Mouse (Mus musculus): Measurements from ENCODE around the gene Bag1.
A peak's percentile ranks its signal among the peaks of the same experiment; 100 is the strongest.
"Not testable (repeated sequence)": the region's sequence is repeated elsewhere in the genome, so short reads cannot be mapped to it uniquely, and the experiment has no call there.

Gene Bag1

DNA sequence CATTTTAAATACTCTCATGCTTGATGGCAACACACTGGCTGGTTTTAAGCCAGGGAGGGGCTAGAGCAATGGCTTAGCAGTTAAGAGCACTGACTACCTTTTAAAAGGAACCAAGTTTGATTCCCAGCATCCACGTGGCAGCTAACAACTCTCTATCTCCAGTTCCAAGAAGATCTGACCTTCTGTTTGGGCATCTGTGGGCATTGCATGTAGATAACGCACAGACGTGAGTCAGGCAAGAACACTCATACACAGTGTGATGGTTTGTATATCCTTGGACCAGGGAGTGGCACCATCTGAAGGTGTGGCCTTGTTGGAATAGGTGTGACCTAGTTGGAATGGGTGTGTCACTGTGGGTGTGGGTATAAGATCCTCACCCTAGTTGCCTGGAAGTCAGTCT, 13.7 kb downstream of the Bag1 start:
- not testable (repeated sequence) for DNase-seq

DNA sequence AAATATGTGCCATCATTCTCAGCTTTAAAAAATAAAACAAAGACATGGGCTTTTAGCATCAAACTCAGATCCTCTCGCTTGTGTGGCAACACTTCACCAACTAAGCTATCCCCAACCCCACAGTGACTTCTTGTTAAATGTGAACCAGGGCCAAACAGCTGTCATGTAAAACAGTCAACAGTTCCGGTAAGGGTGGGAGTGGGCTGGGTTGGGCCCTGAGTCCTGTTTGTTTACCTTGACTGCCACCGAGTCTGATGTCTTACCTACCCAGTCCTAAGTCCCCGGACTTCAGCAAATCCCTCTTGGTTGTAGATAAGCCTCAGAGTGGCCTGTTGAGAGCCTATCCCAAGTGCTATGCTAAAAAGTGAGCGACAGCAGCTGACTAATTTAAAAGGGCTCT, 14.4 kb downstream of the Bag1 start:
- DNase-seq = no peak

DNA sequence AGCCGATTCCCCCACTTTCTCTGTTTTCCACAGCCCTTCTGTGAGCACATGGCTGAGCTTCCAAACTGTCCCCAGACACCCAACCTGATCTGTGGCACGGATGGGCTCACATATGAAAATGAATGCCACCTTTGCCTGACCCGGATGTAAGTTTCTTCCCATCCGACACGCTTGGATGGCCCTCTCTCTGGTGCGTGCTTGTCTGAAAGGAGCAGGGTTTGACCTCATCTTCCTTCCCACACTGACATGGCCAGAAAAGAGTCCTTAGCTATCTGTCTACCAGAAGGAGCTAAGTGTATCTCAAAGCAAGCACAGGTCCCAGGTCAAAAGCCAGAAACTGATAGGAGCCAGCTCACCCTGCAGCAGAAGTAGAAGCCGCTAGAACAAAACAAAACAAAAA, 19.0 kb downstream of the Bag1 start:
- no peak for DNase-seq

DNA sequence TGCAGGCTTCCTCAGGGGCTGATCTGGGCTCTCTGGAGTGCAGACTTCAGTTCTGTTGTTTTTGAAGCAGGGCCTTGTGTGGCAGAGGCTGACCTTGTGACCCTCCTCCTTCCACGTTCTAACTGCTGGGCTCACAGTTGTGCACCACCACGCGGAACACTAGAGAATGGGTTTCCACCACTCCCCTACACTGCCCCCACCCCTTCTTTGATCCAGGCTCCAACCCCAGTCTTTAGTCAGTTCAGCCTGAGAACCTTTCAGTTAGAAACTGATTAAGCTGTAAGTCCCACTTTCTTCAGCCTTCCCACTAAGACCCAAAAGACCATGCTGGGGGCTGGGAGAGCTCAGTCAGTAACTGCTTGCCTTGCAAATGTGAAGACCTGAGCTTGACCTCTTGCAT, 22.5 kb downstream of the Bag1 start:
- DNase-seq = no peak

DNA sequence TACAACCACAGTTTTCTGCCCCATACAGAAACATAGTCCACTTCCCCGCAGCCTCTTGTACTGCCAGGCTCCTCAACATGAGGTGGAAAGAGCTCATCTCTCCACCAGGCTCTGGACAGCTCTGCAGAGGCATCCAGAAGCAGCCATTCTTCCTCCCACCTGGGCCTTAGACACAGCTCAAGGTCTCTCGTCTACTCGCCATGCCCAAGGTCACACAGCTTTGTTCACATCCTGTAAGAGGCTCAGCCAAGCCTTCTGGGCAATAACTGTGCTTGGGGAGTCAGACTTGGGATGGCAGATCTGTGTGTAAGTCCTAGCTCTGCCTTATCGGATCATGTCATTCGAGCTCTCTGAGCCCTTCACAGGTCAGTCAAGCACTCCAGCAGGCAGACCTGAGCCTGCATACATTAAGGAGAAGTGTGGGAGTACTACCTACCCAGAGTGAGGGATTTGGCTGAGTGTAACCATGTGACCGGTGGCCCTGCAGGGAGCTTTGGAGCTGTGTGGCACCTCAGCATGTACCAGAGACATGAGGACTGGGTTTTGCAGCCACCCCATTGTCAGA, 24.9 kb downstream of the Bag1 start:
- peak; percentile 59 for DNase-seq

DNA sequence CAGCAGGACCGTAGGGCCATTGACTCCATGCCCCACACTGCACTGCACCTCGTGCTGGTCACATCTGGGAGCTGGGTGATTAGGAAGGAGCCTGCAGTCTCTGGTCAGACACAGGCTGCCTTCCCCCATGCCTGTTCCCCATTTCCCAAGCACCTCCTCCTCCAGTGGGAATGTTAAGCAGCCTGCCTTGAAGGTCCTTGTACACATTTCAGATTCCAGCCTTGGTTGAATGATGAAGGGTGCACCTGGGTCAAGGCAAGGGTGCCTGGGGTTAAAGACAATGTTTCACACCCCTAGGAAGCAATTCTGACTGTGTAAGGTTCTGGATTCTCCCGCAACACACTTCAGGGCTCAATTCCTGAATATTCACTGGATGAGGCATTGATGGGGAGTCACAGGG, 26.8 kb downstream of the Bag1 start:
- no peak for DNase-seq

- DNase-seq = no peak
Measured at GRCm38 (mm10) chr4:40920576-40920975, 27.5 kb downstream of the Bag1 start.

GRCm38 (mm10) chr4:40919785-40920184, 28.3 kb downstream of the Bag1 start, which contains the start of gene Spink4:
Gene Spink4 (plus strand): TSS chr4:40920052.
- DNase-seq = peak; percentile 36

- peak; percentile 78 for DNase-seq
Measured at GRCm38 (mm10) chr4:40916592-40917155, 31.4 kb downstream of the Bag1 start.

DNA sequence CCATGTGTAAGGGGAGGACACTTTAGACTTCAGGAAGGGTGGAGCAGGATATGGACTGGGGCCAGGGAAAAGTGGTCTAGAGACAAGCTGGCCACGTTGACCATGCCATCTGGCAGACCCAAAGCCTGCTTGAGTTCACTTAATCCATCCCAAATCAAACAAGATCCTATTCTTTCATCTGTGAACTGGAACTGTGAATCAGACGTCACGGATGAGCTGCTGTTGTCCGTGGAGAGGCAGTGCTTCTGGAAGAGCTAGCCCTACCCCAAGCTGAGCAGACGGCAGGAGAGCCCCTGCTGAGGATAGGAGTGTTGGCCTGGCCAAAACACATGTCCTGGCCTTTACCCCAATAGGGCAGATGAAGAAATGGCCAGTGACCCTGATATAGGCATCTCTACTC, 32.1 kb downstream of the Bag1 start:
- peak; percentile 35 for DNase-seq

GRCm38 (mm10) chr4:40914287-40914867, 33.7 kb downstream of the Bag1 start:
- peak; percentile 54 for DNase-seq

DNA sequence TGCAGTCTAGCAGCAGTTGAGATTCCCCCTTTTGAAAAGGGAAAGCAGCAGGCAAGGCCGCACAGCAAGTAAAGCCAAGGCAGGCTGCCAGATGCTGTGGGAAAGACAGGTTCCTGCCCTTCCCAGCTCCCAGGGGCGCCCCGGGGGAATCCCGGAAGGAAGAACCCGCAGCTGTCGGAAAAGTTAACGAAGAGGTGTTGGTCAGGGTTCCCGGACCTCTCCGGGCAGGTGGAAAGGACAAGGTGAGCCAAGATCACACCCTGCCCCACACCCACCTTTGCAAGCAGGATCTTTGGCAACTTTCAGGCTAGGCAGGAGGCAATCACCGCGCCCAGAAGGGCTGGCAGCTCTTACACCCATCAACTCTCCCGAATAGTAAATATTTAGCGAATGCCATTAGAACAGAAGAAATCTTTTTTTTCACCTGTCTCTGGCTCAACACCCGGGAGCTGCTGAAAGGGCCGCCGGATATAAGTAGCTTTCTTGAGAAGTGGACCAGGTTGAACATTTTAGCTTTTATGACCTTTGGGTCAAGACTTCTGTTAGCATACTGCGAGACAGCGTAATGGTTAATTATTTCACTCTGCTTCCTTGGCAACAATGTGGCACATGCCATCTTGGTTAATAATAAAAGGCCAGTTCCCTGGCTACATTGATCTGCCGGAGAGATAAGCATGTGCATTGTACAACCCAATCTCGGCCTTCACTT, 39.7 kb downstream of the Bag1 start:
- peak; percentile 88 for DNase-seq

GRCm38 (mm10) chr4:40906298-40906697, 41.8 kb downstream of the Bag1 start:
- peak; percentile 67 for DNase-seq

DNA sequence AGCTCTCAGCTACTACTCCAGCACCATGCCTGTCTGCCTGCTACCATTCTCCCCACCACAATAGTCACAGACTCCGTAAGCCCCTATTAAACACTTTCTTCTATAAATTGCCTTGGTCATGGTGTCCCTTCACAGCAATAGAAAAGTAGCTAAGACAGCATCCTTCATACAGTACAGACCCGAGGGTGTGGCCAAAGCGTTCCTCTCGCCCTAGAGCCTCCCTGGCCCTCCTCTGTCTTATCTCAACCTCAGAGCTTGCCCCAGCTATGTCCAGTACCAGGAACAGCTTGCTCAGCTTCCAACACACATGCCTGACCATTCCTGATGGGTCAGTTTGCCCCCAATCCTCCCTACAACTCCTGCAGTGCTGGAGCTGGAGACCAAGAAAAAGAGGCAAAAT, 47.5 kb downstream of the Bag1 start:
- DNase-seq = no peak

DNA sequence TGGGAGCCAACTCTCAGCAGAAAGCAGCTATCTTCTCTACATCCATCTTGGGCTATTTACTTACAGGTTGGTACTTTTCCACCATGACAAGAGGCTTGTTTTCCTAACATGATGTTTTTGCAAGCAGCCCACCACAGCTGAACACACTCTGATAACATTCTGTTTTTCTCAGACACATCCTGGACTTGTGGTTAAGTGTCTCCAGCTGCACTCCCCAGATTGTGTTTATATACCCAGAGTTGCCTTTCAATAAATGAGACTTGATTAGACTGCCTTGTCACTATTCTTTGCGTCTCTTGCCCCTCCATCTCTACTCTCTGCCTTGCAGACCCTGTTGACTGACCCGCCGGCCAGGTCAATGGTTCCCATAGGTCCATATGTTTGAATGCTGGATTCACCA, 48.0 kb downstream of the Bag1 start:
- no peak for DNase-seq

DNA sequence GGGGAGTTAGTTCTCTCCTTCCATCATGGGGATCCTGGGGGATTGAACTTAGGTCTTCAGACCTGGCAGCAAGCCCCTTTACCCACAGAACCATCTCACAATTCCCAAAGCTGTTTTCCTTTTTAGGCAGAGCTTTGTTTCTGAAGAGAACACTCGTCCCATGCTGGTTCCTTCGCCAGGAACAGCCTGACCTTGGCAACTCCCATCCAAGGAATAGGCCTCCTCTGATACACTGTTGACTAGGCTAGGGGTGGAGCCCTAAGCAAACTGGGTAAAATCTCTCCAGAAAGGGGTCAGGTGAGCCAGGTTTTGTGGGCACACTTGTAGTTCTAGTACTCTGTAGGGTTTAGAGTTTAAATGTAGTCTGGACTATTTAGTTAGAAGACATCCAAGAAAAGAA, 48.8 kb downstream of the Bag1 start:
- no peak for DNase-seq

DNA sequence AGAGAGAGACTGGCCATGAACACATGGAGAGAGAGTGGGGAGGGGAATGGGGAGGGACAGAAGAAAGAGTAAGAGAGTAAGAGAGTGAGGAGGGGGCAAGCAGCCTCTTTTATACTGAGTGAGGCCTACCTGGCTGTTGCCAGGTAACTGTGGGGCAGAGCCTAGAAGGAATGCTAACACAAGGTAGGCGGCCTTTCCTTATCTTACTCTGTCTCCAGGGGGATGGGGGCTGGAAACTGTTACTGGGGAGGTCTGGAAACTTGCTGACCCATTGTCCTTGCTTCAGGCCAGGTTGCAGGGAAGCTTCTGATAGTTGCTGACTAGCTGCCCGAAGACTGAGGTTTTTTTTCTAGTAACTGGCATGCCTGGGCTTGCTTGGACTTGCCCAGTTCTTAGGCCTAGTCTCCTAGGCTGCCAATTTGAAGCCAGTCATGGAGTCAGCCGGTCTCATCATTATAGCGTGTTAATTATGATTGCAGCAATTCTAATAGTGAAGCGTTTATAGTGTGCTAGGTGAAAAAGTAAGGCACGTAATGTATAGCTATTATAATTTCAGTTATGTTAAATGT, 49.5 kb downstream of the Bag1 start:
- no peak for DNase-seq

- DNase-seq = no peak
Measured at GRCm38 (mm10) chr4:40895646-40896045, 52.4 kb downstream of the Bag1 start.

GRCm38 (mm10) chr4:40895118-40895517, 53.0 kb downstream of the Bag1 start:
- no peak for DNase-seq

GRCm38 (mm10) chr4:40891206-40891605, 56.9 kb downstream of the Bag1 start:
- DNase-seq = no peak

DNA sequence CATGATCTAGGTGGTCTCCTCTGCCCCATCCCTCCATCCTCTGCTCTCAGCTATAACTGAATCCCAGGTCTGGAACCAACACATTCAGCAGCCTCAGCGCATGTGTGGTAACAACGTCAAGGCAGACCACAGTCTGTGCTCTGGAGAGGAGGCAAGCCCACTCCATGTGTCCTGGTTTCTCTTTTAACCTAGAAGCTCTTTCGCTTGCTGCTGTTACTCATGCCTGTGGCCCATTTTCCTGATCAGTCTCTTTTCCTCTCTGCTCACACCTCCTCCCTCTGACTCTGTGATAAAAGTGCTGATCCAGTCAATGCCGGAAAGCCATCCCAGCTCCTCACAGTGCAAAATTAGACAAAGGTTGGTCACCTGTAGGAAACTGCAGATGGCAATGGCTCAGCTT, 58.1 kb downstream of the Bag1 start:
- DNase-seq = no peak

- DNase-seq = no peak
Measured at GRCm38 (mm10) chr4:40889252-40889651, 58.8 kb downstream of the Bag1 start.

DNA sequence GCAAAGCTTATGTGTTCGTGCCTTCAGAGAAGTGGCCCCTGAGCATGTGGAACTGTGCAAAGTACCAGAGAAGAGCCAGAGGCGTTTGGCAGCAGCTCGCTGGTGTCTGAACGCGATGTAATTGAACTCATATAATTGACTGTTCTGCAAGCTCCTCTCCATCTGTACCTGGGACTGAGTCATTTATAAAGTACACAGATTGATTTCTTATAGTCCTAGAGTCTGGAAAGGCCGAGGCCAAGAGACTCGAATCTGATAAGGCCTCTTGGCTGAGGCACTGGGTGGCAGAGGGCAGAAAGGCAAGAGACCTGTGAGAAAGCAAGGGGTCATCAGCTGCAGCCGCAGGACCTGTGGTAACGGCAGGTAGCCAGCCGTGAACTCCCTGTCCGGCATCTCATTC, 59.3 kb downstream of the Bag1 start:
- no peak for DNase-seq
